Mouse (Mus musculus): Measurements from ENCODE around the gene Ciao2b. TPM values are rescaled to one million over a fixed set of nuclear protein-coding genes. Genes with fewer than 3 reads are reported as not detected.

Ciao2b gene
- polyA plus RNA-seq, 1 experiment from 2014 or later = 89.4 TPM

GRCm38 (mm10) chr8:104632486-104632885 lies 9.3 kb downstream of the Ciao2b start:
- Histone ChIP-seq H3K4me2 (replicated peaks) (peak overlapping the region; percentile 77), H3K4me1 (peaks cover 31% of the 10 kb centered on the region), H3K4me3 (no peak overlapping the region), H3K27me3 (peaks cover 20% of the 10 kb centered on the region), H3K9me3 (no peaks in the 10 kb centered on the region), H3K27ac (no peak overlapping the region; the same call in 1 of the 2 replicates), H3K36me3 (peaks cover 20% of the 10 kb centered on the region), H3K9ac (no peak overlapping the region)
- WGBS = 52% methylated on average over 6 of the region's 6 CpGs
- ATAC-seq (ENCODE audit: low FRiP score, low read depth) = no peak

- Histone ChIP-seq H3K4me3 (peak overlapping the region; percentile 48), H3K4me2 (replicated peaks) (peak overlapping the region; percentile 77), H3K4me1 (peaks cover 31% of the 10 kb centered on the region), H3K27me3 (peaks cover 20% of the 10 kb centered on the region), H3K9me3 (no peaks in the 10 kb centered on the region), H3K27ac (peak overlapping the region; percentile 64), H3K9ac (peak overlapping the region; percentile 68; the same call in 1 of the 2 replicates), H3K36me3 (peaks cover 17% of the 10 kb centered on the region)
- WGBS = 15% methylated on average over 5 of the region's 5 CpGs
- 0 out of 2 replicates have a peak, but pooled peaks have one; percentile 10 for ATAC-seq (ENCODE audit: low FRiP score, low read depth)
These were observed 9.8 kb downstream of the Ciao2b start for GRCm38 (mm10) chr8:104631975-104632374.

DNA sequence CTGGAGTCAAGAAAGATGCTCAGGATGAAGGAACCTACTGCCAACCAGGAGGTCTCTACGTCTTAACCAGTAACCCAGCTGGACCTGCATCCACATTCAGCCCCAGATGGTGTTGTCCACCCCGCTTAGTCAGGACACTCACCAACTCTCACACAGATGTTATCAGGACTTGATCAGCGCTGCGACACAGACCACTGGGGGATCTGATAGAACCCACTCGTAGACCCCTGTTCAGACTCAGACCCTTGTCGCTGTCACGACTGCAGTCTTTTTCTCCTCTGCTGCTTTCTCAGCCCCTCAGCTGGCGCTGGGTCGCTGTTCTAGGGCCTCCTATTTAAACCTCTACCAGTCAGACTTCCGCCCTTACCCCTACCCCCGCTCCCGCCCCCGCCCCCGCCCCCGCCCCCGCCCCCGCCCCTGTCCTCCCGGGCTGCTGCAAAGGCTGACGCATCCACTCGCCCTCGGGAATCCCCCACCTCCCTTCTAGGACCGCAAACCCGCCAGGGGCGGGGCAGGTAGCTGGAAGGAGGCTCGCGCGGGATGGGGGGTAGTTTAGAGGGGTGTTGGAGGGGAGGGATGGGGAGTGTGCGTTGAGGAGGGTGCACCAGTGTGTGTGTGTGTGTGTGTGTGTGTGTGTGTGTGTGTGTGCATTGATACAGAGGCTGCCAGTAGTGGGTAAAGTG lies 10.6 kb downstream of the Ciao2b start, which contains the start of gene Rrad:
Gene Rrad, minus strand, starts transcription at position 347 of the 683 bp plus-strand sequence.
- peak; percentile 77 for ATAC-seq (ENCODE audit: low FRiP score, low read depth)
- Histone ChIP-seq H3K9ac (peak within 1 kb of the TSS; percentile 68), H3K9me3 (no peaks in the 10 kb centered on the region), H3K4me3 (peak within 1 kb of the TSS; percentile 48), H3K4me2 (replicated peaks) (peak within 1 kb of the TSS; percentile 77), H3K36me3 (peaks cover 13% of the 10 kb centered on the region), H3K27ac (peak within 1 kb of the TSS; percentile 64), H3K4me1 (peaks cover 31% of the 10 kb centered on the region), H3K27me3 (peaks cover 20% of the 10 kb centered on the region)
- 1% methylated on average over 21 of the region's 28 CpGs for WGBS

DNA sequence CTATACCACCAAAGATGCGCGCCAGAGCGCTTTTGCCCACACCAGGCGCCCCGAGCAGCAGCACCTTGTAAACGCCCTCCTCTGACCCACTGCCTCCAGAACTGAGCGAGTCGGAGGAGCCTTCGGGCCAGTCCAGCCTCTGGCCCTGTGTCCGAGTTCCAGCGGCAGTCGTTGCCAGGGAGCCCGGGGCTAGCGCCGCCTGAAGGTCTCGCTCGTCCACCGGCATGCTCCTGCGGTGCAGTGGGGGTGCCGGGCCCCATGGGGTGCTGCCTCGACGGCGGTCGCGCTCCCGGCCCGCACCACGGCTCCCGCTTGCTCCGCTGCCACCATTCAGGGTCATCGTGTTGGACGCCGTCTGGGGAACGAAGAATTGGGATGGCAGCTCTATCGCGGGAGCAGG lies 11.2 kb downstream of the Ciao2b start:
- ATAC-seq (ENCODE audit: low FRiP score, low read depth) = 0 out of 2 replicates have a peak, but pooled peaks have one; percentile 2
- no peaks in the 10 kb centered on the region for H3K9me3 ChIP-seq
- under 1% methylated on average over 36 of the region's 36 CpGs for WGBS
- H3K36me3 ChIP-seq = peaks cover 8% of the 10 kb centered on the region
- H3K27ac ChIP-seq = no peak overlapping the region; the same call in 1 of the 2 replicates
- H3K27me3 ChIP-seq = peaks cover 20% of the 10 kb centered on the region
- peaks cover 31% of the 10 kb centered on the region for H3K4me1 ChIP-seq
- peak overlapping the region; percentile 48 for H3K4me3 ChIP-seq
- H3K9ac ChIP-seq = peak overlapping the region; percentile 68
- peak overlapping the region; percentile 77 for H3K4me2 ChIP-seq (replicated peaks)

GRCm38 (mm10) chr8:104630111-104630479 lies 11.7 kb downstream of the Ciao2b start:
- Histone ChIP-seq H3K27ac (no peak overlapping the region), H3K27me3 (peaks cover 20% of the 10 kb centered on the region), H3K4me2 (replicated peaks) (peak overlapping the region; percentile 77), H3K36me3 (peaks cover 3% of the 10 kb centered on the region), H3K9ac (peak overlapping the region; percentile 68), H3K4me1 (peaks cover 31% of the 10 kb centered on the region), H3K9me3 (no peaks in the 10 kb centered on the region), H3K4me3 (peak overlapping the region; percentile 48)
- no peak for ATAC-seq (ENCODE audit: low FRiP score, low read depth)
- 35% methylated on average over 8 of the region's 8 CpGs for WGBS

- peak overlapping the region; percentile 77 for H3K4me2 ChIP-seq (replicated peaks)
- H3K27ac ChIP-seq = no peak overlapping the region
- H3K9ac ChIP-seq = no peak overlapping the region
- no peaks in the 10 kb centered on the region for H3K9me3 ChIP-seq
- H3K36me3 ChIP-seq = no peaks in the 10 kb centered on the region
- no peak for ATAC-seq (ENCODE audit: low FRiP score, low read depth)
- 76% methylated on average over 22 of the region's 22 CpGs for WGBS
- H3K27me3 ChIP-seq = peaks cover 20% of the 10 kb centered on the region
- H3K4me3 ChIP-seq = peak overlapping the region; percentile 48
- H3K4me1 ChIP-seq = peaks cover 31% of the 10 kb centered on the region
These were observed 12.3 kb downstream of the Ciao2b start for GRCm38 (mm10) chr8:104629306-104630110.

DNA sequence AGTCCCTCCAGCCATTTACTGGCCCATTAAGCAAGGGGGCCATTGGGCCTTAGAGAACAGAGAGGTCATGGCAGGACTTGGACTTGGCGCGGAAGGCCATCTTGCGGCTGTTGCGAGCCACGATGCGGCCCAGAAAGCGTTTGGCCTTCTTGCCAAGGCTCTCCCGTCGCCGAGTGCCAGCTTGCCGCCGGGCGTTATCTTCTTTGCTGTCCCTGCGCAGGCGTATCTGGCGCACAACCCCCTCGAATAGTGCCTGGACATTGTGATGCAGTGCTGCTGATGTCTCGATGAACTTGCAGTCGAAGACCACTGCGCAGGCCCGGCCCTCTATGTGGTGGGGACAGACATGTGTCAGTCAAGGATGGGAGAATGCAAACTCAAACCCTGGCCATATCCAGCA lies 13.4 kb downstream of the Ciao2b start:
- H3K27ac ChIP-seq = no peak overlapping the region

DNA sequence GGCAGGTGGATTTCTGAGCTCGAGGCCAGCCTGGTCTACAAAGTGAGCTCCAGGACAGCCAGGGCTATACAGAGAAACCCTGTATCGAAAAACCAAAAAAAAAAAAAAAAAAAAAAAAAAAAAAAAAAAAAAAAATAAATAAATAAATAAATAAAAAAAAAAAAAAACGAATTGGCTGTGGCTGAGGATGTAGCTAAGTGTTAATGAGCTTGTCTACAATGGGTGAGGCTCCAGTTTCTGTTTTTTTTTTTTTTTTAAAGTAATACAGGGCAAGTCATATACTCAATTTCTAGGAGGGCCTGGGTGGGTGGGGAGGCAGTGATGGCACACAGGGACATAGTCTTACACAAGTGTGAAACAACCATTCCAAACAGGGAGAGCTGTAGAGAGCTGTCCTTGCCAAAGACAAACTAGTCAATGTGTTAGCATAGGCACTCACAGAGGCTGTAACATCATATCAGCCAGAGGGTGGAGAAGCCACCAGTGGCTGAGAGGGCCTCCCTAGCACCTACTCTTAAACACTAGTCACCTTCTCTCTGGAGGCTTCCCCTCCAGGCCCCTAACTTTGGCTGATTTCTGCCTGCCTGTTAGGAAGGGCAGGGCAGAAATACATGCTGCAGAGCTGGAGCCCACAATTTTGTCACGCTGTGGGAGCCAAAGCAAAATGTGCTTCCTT lies 14.6 kb downstream of the Ciao2b start:
- no peak overlapping the region for H3K27ac ChIP-seq
- no peak overlapping the region for H3K9ac ChIP-seq
- no peak for ATAC-seq (ENCODE audit: low FRiP score, low read depth)
- H3K36me3 ChIP-seq = no peaks in the 10 kb centered on the region
- 63% methylated on average over 4 of the region's 4 CpGs for WGBS
- peaks cover 20% of the 10 kb centered on the region for H3K4me1 ChIP-seq
- peaks cover 20% of the 10 kb centered on the region for H3K27me3 ChIP-seq
- H3K9me3 ChIP-seq = no peaks in the 10 kb centered on the region
- H3K4me3 ChIP-seq = no peak overlapping the region
- no peak overlapping the region for H3K4me2 ChIP-seq (replicated peaks)

More for the DNA sequence above, 13.4 kb downstream of the Ciao2b start:
- Histone ChIP-seq H3K36me3 (no peaks in the 10 kb centered on the region), H3K27me3 (peaks cover 20% of the 10 kb centered on the region), H3K4me1 (peaks cover 30% of the 10 kb centered on the region), H3K4me3 (no peak overlapping the region), H3K4me2 (replicated peaks) (no peak overlapping the region), H3K9ac (no peak overlapping the region), H3K9me3 (no peaks in the 10 kb centered on the region)
- ATAC-seq (ENCODE audit: low FRiP score, low read depth) = no peak
- 94% methylated on average over 21 of the region's 21 CpGs for WGBS

- Histone ChIP-seq H3K4me2 (replicated peaks) (no peak within 1 kb of the TSS), H3K27me3 (0 out of 2 replicates have a peak, but pooled peaks cover 3% of the 10 kb centered on the region), H3K36me3 (no peaks in the 10 kb centered on the region), H3K27ac (no peak within 1 kb of the TSS), H3K9ac (no peak within 1 kb of the TSS), H3K9me3 (no peaks in the 10 kb centered on the region), H3K4me1 (no peaks in the 10 kb centered on the region), H3K4me3 (no peak within 1 kb of the TSS)
- no peak for ATAC-seq (ENCODE audit: low FRiP score, low read depth)
- WGBS = 84% methylated on average over 6 of the region's 6 CpGs
These were observed 17.6 kb downstream of the Ciao2b start, which contains the start of gene Cdh16 for GRCm38 (mm10) chr8:104624161-104624560. Gene Cdh16 (minus strand): TSS chr8:104624396.

- no peak for ATAC-seq (ENCODE audit: low FRiP score, low read depth)
- Histone ChIP-seq H3K4me3 (no peak overlapping the region), H3K9ac (no peak overlapping the region), H3K27ac (no peak overlapping the region), H3K4me2 (replicated peaks) (no peak overlapping the region), H3K27me3 (no peaks in the 10 kb centered on the region), H3K4me1 (no peaks in the 10 kb centered on the region), H3K9me3 (no peaks in the 10 kb centered on the region), H3K36me3 (no peaks in the 10 kb centered on the region)
- WGBS = 75% methylated on average over 5 of the region's 5 CpGs
These were observed 21.0 kb downstream of the Ciao2b start for GRCm38 (mm10) chr8:104620765-104621164.

- H3K9ac ChIP-seq = no peak overlapping the region
- no peak overlapping the region for H3K4me3 ChIP-seq
- no peaks in the 10 kb centered on the region for H3K9me3 ChIP-seq
- no peaks in the 10 kb centered on the region for H3K27me3 ChIP-seq
- WGBS = 70% methylated on average over 4 of the region's 4 CpGs
- H3K36me3 ChIP-seq = no peaks in the 10 kb centered on the region
- no peak overlapping the region for H3K4me2 ChIP-seq (replicated peaks)
- no peak overlapping the region for H3K27ac ChIP-seq
- H3K4me1 ChIP-seq = no peaks in the 10 kb centered on the region
- no peak for ATAC-seq (ENCODE audit: low FRiP score, low read depth)
These were observed 28.6 kb downstream of the Ciao2b start for GRCm38 (mm10) chr8:104613119-104613518.

DNA sequence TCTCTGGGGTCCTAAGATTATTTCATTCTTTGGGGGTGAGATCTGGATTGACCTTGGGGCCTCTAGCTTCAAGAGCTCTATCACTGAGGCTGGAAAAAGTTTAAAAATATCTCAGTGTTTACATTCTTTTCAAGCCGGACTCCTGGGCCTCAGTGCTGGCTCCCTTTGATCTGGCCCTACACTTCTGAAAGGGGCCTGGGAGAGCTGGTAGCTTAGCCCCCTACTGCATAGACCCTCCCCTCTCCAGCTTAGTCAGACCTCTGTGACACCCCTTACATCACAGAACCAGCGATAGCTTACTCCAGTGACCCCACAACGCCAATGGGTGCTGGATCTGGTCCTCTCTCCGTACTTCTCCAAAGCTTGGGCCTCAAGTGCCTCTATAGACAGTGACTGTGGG lies 30.2 kb downstream of the Ciao2b start:
- no peak overlapping the region for H3K4me2 ChIP-seq (replicated peaks)
- H3K9ac ChIP-seq = no peak overlapping the region
- no peak overlapping the region for H3K27ac ChIP-seq
- H3K9me3 ChIP-seq = no peaks in the 10 kb centered on the region
- H3K36me3 ChIP-seq = no peaks in the 10 kb centered on the region
- peaks cover 2% of the 10 kb centered on the region for H3K4me1 ChIP-seq
- no peak overlapping the region for H3K4me3 ChIP-seq
- ATAC-seq (ENCODE audit: low FRiP score, low read depth) = no peak
- 63% methylated on average over 4 of the region's 4 CpGs for WGBS
- no peaks in the 10 kb centered on the region for H3K27me3 ChIP-seq

Data from limb, embryonic 13.5 days (tissue).